Mouse (Mus musculus) stomach, embryonic 16.5 days (tissue): ENCODE data around the gene Frat1. TPM values are rescaled to one million over a fixed set of nuclear protein-coding genes. Genes with fewer than 3 reads are reported as not detected.

ENCODE experiments used
- ATAC-seq: fragments of 200-750 bp; cut with Nextera tagmentation; 2 replicates; pipeline ENCODE4 v1.8.0; 2017; ENCODE audit warnings: moderate number of reproducible peaks, moderate TSS enrichment; ENCODE audit not compliant: insufficient read depth, low FRiP score
- H3K27ac ChIP-seq: fragments of 300-500 bp; sonication (generic); 2 replicates; pipeline ENCODE4 v1.5.1; 2014; ENCODE audit warnings: low read length
- H3K27me3 ChIP-seq: fragments of 300-500 bp; sonication (generic); 2 replicates; pipeline ENCODE4 v1.6.1; 2014; ENCODE audit warnings: low read length, control low read depth, mixed read lengths; ENCODE audit not compliant: control insufficient read depth, insufficient read depth
- H3K36me3 ChIP-seq: fragments of 300-500 bp; sonication (generic); 2 replicates; pipeline ENCODE4 v1.6.1; 2014; ENCODE audit warnings: low read length; ENCODE audit not compliant: control insufficient read depth, insufficient read depth
- H3K4me1 ChIP-seq: fragments of 300-500 bp; sonication (generic); 2 replicates; pipeline ENCODE4 v1.6.1; 2014; ENCODE audit warnings: low read length, control low read depth, mixed read lengths; ENCODE audit not compliant: control insufficient read depth, insufficient read depth
- H3K4me2 ChIP-seq: fragments of 300-500 bp; sonication (generic); 2 replicates; pipeline ENCODE4 v1.6.1; 2014; ENCODE audit warnings: low read depth, low read length, mixed read lengths
- H3K4me3 ChIP-seq: fragments of 300-500 bp; sonication (generic); replicated peaks from 2 replicates; pipeline ENCODE4 v1.5.1; 2014; ENCODE audit warnings: mild to moderate bottlenecking, low read length
- H3K9ac ChIP-seq: fragments of 300-500 bp; sonication (generic); 2 replicates; pipeline ENCODE4 v1.6.1; 2014; ENCODE audit warnings: low read length
- H3K9me3 ChIP-seq: fragments of 300-500 bp; sonication (generic); replicated peaks from 2 replicates; pipeline ENCODE4 v1.6.1; 2016; ENCODE audit warnings: low read length, control low read depth; ENCODE audit not compliant: control insufficient read depth
- WGBS: fragments of 180-500 bp; shearing (Covaris S2); extraction: QIAGEN DNeasy Blood & Tissue Kit; methylation state at CpG from one replicate; pipeline ENCODE4 v1.1.7; 2014; 5-methylcytosine and 5-hydroxymethylcytosine counted together
- polyA plus RNA-seq: library from polyadenylated mRNA; unstranded; fragments of >200 nt; fragmentation: Nextera tagmentation; extraction: Ambion mirVana; gene quantifications from 2 replicates; pipeline ENCODE4 v1.2.1, GENCODE M21; 2015

Gene Frat1
- 8.9 and 9.9 TPM in 2 replicates for polyA plus RNA-seq

- Histone ChIP-seq H3K4me2 (peak within 1 kb of the TSS; percentile 99), H3K27me3 (no peaks in the 10 kb centered on the region; the same call in 1 of the 2 replicates), H3K27ac (peak within 1 kb of the TSS; percentile 91), H3K4me3 (peak within 1 kb of the TSS; percentile 76), H3K4me1 (peaks cover 15% of the 10 kb centered on the region), H3K9ac (peak within 1 kb of the TSS; percentile 86), H3K36me3 (no peaks in the 10 kb centered on the region), H3K9me3 (no peaks in the 10 kb centered on the region)
- 1% methylated on average over 39 of the region's 39 CpGs for WGBS
- peak; percentile 92 for ATAC-seq
These were observed at the start of gene Frat1 for GRCm38 (mm10) chr19:41829381-41830105. Gene Frat1 (plus strand): TSS chr19:41829970.

- ATAC-seq = no peak
- WGBS = 85% methylated on average over 1 of the region's 1 CpGs
- Histone ChIP-seq H3K9me3 (no peaks in the 10 kb centered on the region), H3K4me1 (no peaks in the 10 kb centered on the region), H3K9ac (no peak overlapping the region), H3K4me3 (no peak overlapping the region), H3K36me3 (peaks cover 14% of the 10 kb centered on the region), H3K4me2 (no peak overlapping the region), H3K27me3 (no peaks in the 10 kb centered on the region), H3K27ac (no peak overlapping the region)
These were observed 42.9 kb upstream of the Frat1 start for GRCm38 (mm10) chr19:41786896-41787295.

GRCm38 (mm10) chr19:41789110-41789961 is 40.4 kb upstream of the Frat1 start:
- H3K4me1 ChIP-seq = no peaks in the 10 kb centered on the region
- H3K4me2 ChIP-seq = no peak overlapping the region
- peaks cover 8% of the 10 kb centered on the region; the same call in 1 of the 2 replicates for H3K36me3 ChIP-seq
- no peak overlapping the region for H3K9ac ChIP-seq
- no peak overlapping the region for H3K4me3 ChIP-seq
- no peak for ATAC-seq
- no peaks in the 10 kb centered on the region for H3K9me3 ChIP-seq
- H3K27me3 ChIP-seq = no peaks in the 10 kb centered on the region
- 54% methylated on average over 10 of the region's 10 CpGs for WGBS
- no peak overlapping the region for H3K27ac ChIP-seq

GRCm38 (mm10) chr19:41791384-41791783 is 38.4 kb upstream of the Frat1 start:
- peaks cover 6% of the 10 kb centered on the region; the same call in 1 of the 2 replicates for H3K36me3 ChIP-seq
- no peak overlapping the region for H3K4me3 ChIP-seq
- ATAC-seq = no peak
- no peaks in the 10 kb centered on the region for H3K27me3 ChIP-seq
- no peak overlapping the region for H3K4me2 ChIP-seq
- WGBS = 95% methylated on average over 2 of the region's 2 CpGs
- no peaks in the 10 kb centered on the region for H3K9me3 ChIP-seq
- H3K27ac ChIP-seq = no peak overlapping the region
- H3K9ac ChIP-seq = no peak overlapping the region
- peaks cover 5% of the 10 kb centered on the region; the same call in 1 of the 2 replicates for H3K4me1 ChIP-seq

- WGBS = 54% methylated on average over 1 of the region's 1 CpGs
- ATAC-seq = no peak
- Histone ChIP-seq H3K4me2 (no peak overlapping the region), H3K27ac (no peak overlapping the region), H3K4me1 (peaks cover 5% of the 10 kb centered on the region; the same call in 1 of the 2 replicates), H3K4me3 (no peak overlapping the region), H3K36me3 (peaks cover 3% of the 10 kb centered on the region; the same call in 1 of the 2 replicates), H3K9me3 (no peaks in the 10 kb centered on the region), H3K9ac (no peak overlapping the region), H3K27me3 (no peaks in the 10 kb centered on the region)
These were observed 36.8 kb upstream of the Frat1 start for GRCm38 (mm10) chr19:41792934-41793486.

GRCm38 (mm10) chr19:41794017-41794416 is 35.8 kb upstream of the Frat1 start:
- no peak for ATAC-seq
- Histone ChIP-seq H3K27me3 (no peaks in the 10 kb centered on the region), H3K9me3 (no peaks in the 10 kb centered on the region), H3K4me2 (no peak overlapping the region), H3K9ac (no peak overlapping the region), H3K4me3 (no peak overlapping the region), H3K4me1 (peaks cover 5% of the 10 kb centered on the region; the same call in 1 of the 2 replicates), H3K36me3 (no peaks in the 10 kb centered on the region), H3K27ac (peak overlapping the region; percentile 16)

GRCm38 (mm10) chr19:41794901-41795300 is 34.9 kb upstream of the Frat1 start:
- Histone ChIP-seq H3K4me1 (peaks cover 5% of the 10 kb centered on the region; the same call in 1 of the 2 replicates), H3K9me3 (no peaks in the 10 kb centered on the region), H3K36me3 (no peaks in the 10 kb centered on the region), H3K4me3 (no peak overlapping the region), H3K27me3 (no peaks in the 10 kb centered on the region), H3K27ac (no peak overlapping the region; the same call in 1 of the 2 replicates), H3K4me2 (no peak overlapping the region), H3K9ac (no peak overlapping the region)
- WGBS = 73% methylated on average over 6 of the region's 6 CpGs
- ATAC-seq = no peak

GRCm38 (mm10) chr19:41796148-41796760 is 33.5 kb upstream of the Frat1 start:
- Histone ChIP-seq H3K4me1 (peaks cover 5% of the 10 kb centered on the region; the same call in 1 of the 2 replicates), H3K36me3 (no peaks in the 10 kb centered on the region), H3K9me3 (no peaks in the 10 kb centered on the region), H3K9ac (no peak overlapping the region), H3K4me2 (no peak overlapping the region), H3K27me3 (no peaks in the 10 kb centered on the region), H3K27ac (no peak overlapping the region), H3K4me3 (no peak overlapping the region)
- ATAC-seq = no peak
- WGBS = 56% methylated on average over 3 of the region's 3 CpGs
